Mouse (Mus musculus): ENCODE measurements at regions not wholly inside any gene's neighbourhood (a gene's known extent, or its start where the extent isn't known, plus 50 kb on each side); places are given as distances from the start of the nearest gene placed in this dataset.

DNA sequence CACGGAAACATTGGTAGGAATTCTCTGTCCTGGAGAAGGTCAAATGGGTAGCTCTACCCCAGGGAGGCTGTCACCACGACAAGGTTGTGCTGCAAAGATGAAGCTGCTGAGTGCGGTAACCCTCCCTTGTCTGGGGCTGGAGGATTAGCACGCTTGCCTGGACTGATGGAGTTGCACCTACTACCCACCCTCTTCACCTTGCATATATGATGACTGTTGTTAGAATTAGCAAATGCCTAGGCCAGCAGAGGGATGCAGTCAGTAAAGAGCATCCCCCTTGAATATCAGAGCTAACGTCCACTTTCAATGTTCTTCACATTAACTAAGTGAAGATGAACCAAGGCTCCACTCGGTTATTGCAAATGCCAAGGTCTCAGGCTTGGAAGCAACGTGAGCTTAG lies 169.7 kb upstream of the Pabpc6 start:
- no peak for DNase-seq (ENCODE audit: low read depth)
- no peak for TF ChIP-seq POLR2A (IDR thresholded peaks at IDR 0.05; ENCODE audit: borderline replicate concordance, extremely low read depth, insufficient read depth, insufficient read length, poor library complexity, severe bottlenecking)
- TF ChIP-seq CTCF (IDR thresholded peaks at IDR 0.05; ENCODE audit: borderline replicate concordance, extremely low read depth, insufficient read depth, insufficient read length) = no peak

DNA sequence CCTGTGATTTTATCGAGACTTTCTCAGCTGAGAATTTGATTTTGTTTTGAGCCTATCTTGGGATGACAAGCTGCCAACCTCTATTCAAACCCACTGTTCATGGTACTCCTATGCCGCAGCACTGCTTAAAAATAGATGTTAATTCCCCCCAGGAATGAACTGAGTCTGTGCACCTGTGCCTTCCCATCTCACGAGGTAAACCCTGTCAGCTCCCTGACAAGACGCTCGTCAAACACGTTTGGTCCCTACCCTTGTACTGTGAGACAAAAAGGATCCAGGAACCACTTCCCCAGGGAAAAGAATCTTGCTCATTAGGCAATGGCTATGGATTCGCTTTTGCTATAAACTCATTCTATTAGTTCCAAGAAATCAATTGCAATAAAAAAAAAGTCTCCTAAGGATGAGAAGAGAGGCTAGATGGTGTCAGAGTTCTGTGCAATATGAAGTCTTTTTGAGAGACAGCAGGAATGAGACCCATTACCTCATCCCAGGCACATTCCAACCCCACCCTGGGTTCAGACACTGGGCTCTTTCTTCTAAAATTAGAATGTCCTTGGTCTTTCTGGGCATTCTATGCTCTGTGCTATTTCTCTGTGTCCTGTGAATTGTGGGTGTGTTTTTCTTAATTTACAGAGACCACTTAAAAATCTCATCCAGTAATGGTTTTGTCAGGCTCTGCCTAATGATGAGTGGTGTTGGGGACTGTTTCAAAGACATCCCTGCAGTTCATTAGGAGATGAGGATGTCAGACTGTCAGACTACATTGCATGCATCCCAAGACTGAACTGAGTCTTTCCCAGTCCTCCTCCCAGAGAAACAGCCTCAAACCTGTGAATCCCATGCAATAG lies 167.7 kb upstream of the Pabpc6 start:
- TF ChIP-seq CTCF (IDR thresholded peaks at IDR 0.05; ENCODE audit: borderline replicate concordance, extremely low read depth, insufficient read depth, insufficient read length) (no peak), POLR2A (IDR thresholded peaks at IDR 0.05; ENCODE audit: borderline replicate concordance, extremely low read depth, insufficient read depth, insufficient read length, poor library complexity, severe bottlenecking) (no peak)
- peak; percentile 32 for DNase-seq (ENCODE audit: low read depth)

DNA sequence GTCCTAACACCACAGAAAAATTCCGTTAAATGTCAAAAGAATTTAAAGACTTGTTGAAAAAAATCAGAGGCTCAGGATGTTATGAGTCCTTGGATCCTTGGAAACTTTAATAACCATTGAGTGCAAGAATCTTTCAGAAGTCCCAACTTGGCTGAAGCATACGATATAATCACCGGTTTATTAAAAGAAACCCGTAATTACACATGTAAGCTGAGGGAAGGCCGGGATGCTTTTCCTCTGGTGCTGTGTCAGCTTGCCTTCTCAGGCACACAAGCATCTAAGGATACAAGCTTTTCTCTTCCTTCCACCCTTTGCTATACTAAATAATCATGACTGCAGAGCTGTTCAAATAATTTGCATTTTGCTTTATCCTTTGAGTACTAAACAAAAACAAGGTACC lies 160.4 kb upstream of the Pabpc6 start:
- peak; percentile 38 for DNase-seq (ENCODE audit: low read depth)
- TF ChIP-seq CTCF (IDR thresholded peaks at IDR 0.05; ENCODE audit: borderline replicate concordance, extremely low read depth, insufficient read depth, insufficient read length) = no peak
- no peak for TF ChIP-seq POLR2A (IDR thresholded peaks at IDR 0.05; ENCODE audit: borderline replicate concordance, extremely low read depth, insufficient read depth, insufficient read length, poor library complexity, severe bottlenecking)

DNA sequence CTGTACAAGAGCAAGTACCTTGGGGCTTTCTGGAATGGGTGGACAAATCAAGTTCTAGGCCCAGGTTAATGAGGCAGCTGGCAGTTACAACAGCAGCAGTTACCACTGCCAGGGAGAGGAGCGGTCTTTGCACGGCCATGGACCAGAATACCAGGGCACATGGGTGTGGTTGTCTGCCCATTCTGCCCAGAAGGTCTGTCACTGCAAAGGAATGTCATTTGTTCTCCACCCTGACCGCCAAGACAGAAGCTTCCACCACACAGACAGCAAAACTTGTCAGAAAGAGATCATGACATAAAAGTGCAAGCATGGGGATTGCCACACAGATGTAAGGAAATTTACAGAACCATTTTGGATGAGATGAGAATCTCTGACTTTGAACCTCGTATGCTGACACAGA lies 151.8 kb upstream of the Pabpc6 start:
- TF ChIP-seq CTCF (IDR thresholded peaks at IDR 0.05; ENCODE audit: borderline replicate concordance, extremely low read depth, insufficient read depth, insufficient read length) (no peak), POLR2A (IDR thresholded peaks at IDR 0.05; ENCODE audit: borderline replicate concordance, extremely low read depth, insufficient read depth, insufficient read length, poor library complexity, severe bottlenecking) (no peak)
- DNase-seq (ENCODE audit: low read depth) = no peak

DNA sequence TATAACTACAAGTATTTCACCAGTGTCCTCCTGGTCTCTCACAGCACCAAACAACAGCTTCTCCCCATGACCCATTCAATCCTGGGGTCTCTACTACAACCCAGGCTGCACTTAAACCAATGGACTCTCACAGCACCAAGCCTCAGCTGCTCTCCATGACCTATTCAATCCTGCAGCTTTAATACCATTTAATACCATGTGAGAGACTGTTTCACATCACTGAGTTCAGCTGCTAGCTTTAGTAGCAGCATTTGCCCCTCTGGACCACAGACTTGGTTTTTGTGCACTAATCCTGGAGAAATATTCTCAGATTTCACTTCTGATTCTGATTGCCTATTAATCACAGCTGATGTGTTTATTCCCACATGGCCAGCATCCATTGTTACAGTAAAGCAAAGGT lies 147.5 kb upstream of the Pabpc6 start:
- no peak for TF ChIP-seq CTCF (IDR thresholded peaks at IDR 0.05; ENCODE audit: borderline replicate concordance, extremely low read depth, insufficient read depth, insufficient read length)
- no peak for TF ChIP-seq POLR2A (IDR thresholded peaks at IDR 0.05; ENCODE audit: borderline replicate concordance, extremely low read depth, insufficient read depth, insufficient read length, poor library complexity, severe bottlenecking)

DNA sequence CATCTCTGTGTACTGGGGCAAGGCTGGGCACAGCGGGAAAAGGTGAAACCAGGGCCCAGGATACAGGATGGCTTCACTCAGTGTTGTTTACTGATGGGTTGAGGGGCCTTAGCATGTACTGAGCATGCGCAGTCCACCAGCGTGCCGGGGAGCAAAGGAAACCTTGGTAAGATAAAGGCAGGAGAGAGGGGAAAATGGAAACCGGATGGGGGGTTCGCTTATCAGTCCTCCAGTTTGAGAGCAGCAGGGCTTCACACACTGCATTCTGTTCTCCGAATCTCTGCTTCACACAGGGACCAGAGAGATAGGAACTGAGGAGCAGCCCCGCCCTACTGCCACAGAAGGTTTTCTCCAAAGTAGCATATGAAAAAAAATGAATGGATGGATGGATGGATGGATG lies 127.6 kb upstream of the Pabpc6 start:
- no peak for DNase-seq (ENCODE audit: low read depth)
- TF ChIP-seq CTCF (IDR thresholded peaks at IDR 0.05; ENCODE audit: borderline replicate concordance, extremely low read depth, insufficient read depth, insufficient read length) (no peak), POLR2A (IDR thresholded peaks at IDR 0.05; ENCODE audit: borderline replicate concordance, extremely low read depth, insufficient read depth, insufficient read length, poor library complexity, severe bottlenecking) (no peak)

More for the DNA sequence above, 147.5 kb upstream of the Pabpc6 start:
- DNase-seq (ENCODE audit: low read depth) = no peak

DNA sequence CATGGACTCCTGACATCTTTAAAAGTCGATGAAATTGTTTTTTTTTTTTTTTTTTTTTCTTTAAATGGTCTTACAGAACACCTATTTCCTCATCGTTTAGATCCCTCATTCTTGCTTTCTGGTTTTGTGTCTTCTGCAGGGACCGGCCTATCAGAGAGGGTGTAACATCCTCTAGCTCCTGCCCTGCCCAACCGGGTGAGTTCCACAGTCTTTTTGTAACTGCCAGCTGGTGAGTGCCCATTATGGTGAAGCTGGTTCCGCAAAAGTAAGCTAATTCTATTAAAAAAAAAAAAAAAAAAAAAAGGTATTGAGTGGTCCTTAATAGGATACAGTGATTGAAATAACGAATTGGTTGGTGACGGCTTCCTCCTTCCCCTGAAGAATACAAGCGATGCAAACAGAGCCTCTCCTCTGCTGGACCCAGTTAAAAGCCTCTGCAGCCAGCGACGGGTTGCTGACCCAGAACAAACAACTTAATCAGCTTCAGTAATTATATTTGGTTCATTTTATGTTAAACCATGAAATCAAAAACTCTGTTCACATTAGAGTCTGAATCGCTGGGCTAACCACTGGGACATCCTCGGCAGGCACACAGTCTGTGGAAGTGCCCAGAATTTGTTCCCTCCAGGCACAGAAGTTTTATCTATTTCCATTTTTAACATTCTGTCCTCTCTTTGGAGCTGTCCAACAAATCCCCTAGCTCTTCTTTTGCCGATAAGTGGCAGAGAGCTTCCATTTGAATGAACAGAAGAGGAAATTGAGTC lies 126.9 kb upstream of the Pabpc6 start:
- DNase-seq (ENCODE audit: low read depth) = peak; percentile 79
- no peak for TF ChIP-seq CTCF (IDR thresholded peaks at IDR 0.05; ENCODE audit: borderline replicate concordance, extremely low read depth, insufficient read depth, insufficient read length)
- TF ChIP-seq POLR2A (IDR thresholded peaks at IDR 0.05; ENCODE audit: borderline replicate concordance, extremely low read depth, insufficient read depth, insufficient read length, poor library complexity, severe bottlenecking) = no peak

DNA sequence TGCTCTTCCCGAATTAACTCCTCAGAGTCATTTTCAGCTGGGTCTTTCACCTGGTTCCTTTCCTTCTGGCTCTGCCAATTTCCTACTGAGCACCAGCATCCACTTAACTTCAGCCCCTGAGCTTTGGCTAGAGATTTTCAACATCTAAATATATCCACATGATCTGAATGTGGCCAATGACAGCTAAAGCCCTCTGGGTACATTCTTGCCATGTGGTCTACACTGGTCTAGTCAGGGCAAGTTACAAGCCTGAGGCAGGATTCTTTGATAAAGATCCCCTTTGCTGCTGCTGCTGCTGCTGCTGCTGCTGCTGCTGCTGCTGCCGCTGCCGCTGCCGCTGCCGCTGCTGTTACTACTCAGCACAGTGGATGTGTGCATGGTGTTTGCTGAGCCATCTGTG lies 109.3 kb upstream of the Pabpc6 start:
- TF ChIP-seq POLR2A (IDR thresholded peaks at IDR 0.05; ENCODE audit: borderline replicate concordance, extremely low read depth, insufficient read depth, insufficient read length, poor library complexity, severe bottlenecking) (no peak), CTCF (IDR thresholded peaks at IDR 0.05; ENCODE audit: borderline replicate concordance, extremely low read depth, insufficient read depth, insufficient read length) (no peak)
- peak; percentile 29 for DNase-seq (ENCODE audit: low read depth)

DNA sequence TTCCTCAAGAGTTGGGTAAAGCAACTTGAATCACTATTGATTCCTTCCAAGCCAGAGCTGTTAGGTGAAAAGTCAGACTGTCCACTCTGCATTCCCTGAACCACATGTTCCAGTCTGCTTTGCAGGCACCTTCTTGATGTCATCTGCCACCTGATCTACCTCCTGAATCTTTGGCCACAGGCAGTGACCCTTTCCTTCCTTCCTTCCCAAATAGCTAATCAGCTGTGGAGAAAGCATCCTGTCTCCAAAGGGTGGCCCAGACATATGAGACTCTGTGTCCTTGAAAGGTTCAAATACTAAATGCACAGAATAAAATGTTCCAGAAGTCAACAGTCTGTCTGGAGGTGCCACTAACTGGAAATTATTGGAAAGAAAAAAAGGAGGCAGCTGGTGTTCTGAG lies 107.6 kb upstream of the Pabpc6 start:
- TF ChIP-seq POLR2A (IDR thresholded peaks at IDR 0.05; ENCODE audit: borderline replicate concordance, extremely low read depth, insufficient read depth, insufficient read length, poor library complexity, severe bottlenecking) (no peak), CTCF (IDR thresholded peaks at IDR 0.05; ENCODE audit: borderline replicate concordance, extremely low read depth, insufficient read depth, insufficient read length) (no peak)
- DNase-seq (ENCODE audit: low read depth) = no peak

DNA sequence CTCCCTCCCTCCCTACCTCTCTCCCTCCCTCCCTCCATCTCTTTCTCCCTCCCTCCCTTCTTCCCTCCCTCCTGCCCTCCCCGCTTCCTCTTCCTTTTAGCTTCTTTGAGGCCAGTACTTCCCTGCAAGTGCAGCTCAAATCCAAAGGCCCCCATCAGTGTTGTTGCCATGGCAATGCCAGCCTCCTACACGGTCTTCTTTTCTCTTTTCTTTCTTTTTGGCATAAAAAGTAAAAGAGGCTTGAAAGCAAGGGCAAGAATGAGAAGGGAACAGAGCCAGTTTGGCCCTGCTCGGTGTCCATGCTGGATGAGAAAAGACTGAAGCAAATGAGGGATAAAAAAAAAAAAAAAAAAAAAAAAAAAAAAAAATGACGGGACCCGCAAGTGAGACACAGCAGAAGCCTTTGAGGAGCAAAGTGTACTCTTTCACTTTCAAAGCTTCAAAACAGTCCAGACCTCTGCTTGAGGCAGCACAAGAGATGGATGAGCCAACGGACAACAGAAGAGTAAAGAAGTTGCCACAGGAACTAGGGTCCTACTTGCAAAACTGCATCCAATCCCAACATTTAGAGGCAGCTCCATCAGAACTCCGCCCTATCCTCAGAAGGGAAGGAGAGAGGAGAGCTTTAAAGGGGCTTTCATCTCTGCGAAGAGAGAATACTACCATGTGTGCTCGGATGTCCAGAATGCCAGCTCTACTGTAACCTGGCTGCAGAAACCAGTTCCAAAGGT lies 106.9 kb upstream of the Pabpc6 start:
- DNase-seq (ENCODE audit: low read depth) = peak; percentile 97

DNA sequence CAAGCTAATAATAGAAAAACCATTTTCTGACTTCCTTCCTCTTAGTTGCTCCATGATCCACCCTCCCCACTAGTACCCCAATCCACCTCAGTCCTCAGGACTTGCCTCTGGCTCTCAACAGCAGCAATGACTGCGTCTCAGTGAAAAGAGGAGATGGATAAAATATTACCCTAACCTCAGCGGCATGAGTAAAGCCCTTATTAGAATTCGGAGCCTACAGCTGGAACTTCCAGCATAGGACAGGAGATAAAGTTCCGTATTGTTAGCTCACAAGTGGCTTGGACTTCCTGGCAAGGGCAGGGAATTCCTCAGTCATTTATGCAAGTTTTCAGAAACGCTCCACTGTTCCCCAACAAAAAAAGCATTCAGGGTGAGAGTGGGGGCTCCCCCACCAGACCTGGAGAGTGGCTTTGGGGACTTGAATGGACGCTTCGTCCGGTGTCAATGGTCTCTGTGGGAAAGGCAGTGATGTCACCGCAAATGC lies 106.2 kb upstream of the Pabpc6 start:
- no peak for TF ChIP-seq CTCF (IDR thresholded peaks at IDR 0.05; ENCODE audit: borderline replicate concordance, extremely low read depth, insufficient read depth, insufficient read length)
- TF ChIP-seq POLR2A (IDR thresholded peaks at IDR 0.05; ENCODE audit: borderline replicate concordance, extremely low read depth, insufficient read depth, insufficient read length, poor library complexity, severe bottlenecking) = no peak
- peak; percentile 96 for DNase-seq (ENCODE audit: low read depth)

More for the DNA sequence above, 106.9 kb upstream of the Pabpc6 start:
- TF ChIP-seq CTCF (IDR thresholded peaks at IDR 0.05; ENCODE audit: borderline replicate concordance, extremely low read depth, insufficient read depth, insufficient read length) (no peak), POLR2A (IDR thresholded peaks at IDR 0.05; ENCODE audit: borderline replicate concordance, extremely low read depth, insufficient read depth, insufficient read length, poor library complexity, severe bottlenecking) (no peak)
